Mouse (Mus musculus) midbrain, embryonic 15.5 days (tissue): ENCODE measurements around the gene Kcnk5. TPM values are rescaled to one million over a fixed set of nuclear protein-coding genes. Genes with fewer than 3 reads are reported as not detected.
A peak's percentile ranks its signal among the peaks of the same experiment; 100 is the strongest.

ENCODE experiments used
- ATAC-seq: fragments of 200-750 bp; cut with Nextera tagmentation; replicated peaks from 2 replicates; pipeline ENCODE4 v1.8.0; 2017; ENCODE audit warnings: moderate TSS enrichment
- H3K27ac ChIP-seq: fragments of 300-500 bp; sonication (generic); 2 replicates; pipeline ENCODE4 v1.5.1; 2015; ENCODE audit warnings: mild to moderate bottlenecking, inconsistent platforms
- H3K27me3 ChIP-seq: fragments of 300-500 bp; sonication (generic); replicated peaks from 2 replicates; pipeline ENCODE4 v1.6.1; 2015; ENCODE audit warnings: inconsistent platforms
- H3K36me3 ChIP-seq: fragments of 300-500 bp; sonication (generic); replicated peaks from 2 replicates; pipeline ENCODE4 v1.6.1; 2015; ENCODE audit warnings: inconsistent platforms
- H3K4me1 ChIP-seq: fragments of 300-500 bp; sonication (generic); 2 replicates; pipeline ENCODE4 v1.6.1; 2015; ENCODE audit warnings: inconsistent platforms
- H3K4me2 ChIP-seq: fragments of 300-500 bp; sonication (generic); 2 replicates; pipeline ENCODE4 v1.6.1; 2015; ENCODE audit warnings: inconsistent platforms, mild to moderate bottlenecking, moderate library complexity
- H3K4me3 ChIP-seq: fragments of 300-500 bp; sonication (generic); 2 replicates; pipeline ENCODE4 v1.5.1; 2015; ENCODE audit warnings: mild to moderate bottlenecking, inconsistent platforms
- H3K9ac ChIP-seq: fragments of 300-500 bp; sonication (generic); 2 replicates; pipeline ENCODE4 v1.6.1; 2015; ENCODE audit warnings: mild to moderate bottlenecking, inconsistent platforms
- H3K9me3 ChIP-seq: fragments of 300-500 bp; sonication (generic); 2 replicates; pipeline ENCODE4 v1.6.1; 2016; ENCODE audit warnings: inconsistent platforms
- WGBS: fragments of 180-500 bp; shearing (Covaris S2); methylation state at CpG from one replicate; pipeline ENCODE4 v1.1.7; 2015; ENCODE audit warnings: mixed read lengths; 5-methylcytosine and 5-hydroxymethylcytosine counted together
- polyA plus RNA-seq: library from polyadenylated mRNA; unstranded; fragments of >200 nt; fragmentation: Nextera tagmentation; extraction: Ambion mirVana; gene quantifications from 2 replicates; pipeline ENCODE4 v1.2.1, GENCODE M21; 2015

Gene Kcnk5
- polyA plus RNA-seq, 1 experiment from 2014 or later, result 1.1 TPM

DNA sequence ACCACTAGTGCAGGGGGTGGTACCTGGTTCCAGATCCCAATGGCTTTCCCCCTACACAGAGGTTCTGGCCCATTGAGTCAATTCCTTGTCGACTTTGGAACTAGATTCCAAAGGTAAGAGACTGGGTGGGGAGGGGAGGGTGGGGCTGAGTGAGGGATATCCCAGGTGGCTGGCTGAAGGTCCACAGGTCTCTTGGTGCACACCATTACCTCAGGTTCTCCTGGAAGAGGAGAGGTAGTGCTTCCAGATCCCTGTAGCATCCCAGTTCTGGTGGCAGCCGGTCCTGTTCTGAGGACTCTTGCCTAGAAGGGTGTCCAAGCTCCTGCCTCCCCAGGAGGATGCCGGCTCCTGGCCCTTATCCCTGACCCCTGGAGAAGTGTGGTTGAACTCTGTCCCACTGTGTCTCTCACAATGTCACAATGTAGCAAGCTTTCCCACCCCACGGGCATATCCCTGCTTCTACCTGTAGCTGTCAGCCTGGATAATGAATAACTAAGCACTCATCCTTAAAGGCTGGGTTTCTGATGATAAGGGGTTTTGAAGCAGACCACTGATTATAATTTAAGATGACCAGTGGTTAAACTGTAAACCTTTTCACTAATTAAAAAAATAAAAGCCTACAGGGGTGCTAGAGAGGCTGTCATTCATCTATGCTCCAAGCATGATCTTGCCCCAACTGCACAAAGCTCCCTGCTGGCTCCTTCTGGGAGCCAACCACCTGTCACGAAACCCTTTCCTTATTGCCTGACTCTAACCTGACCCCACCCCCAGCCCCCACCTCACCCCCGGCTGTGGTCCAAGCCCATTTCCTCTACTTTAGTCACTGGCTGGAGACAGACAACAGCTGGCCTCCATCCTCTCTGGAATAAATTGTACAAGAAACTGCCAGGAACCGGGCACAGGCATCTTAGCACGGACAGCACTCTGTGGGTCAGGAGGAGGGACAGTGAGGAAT lies 22.6 kb downstream of the Kcnk5 start:
- ATAC-seq, result no peak
- Histone ChIP-seq H3K36me3 (no peaks in the 10 kb centered on the region), H3K9me3 (no peaks in the 10 kb centered on the region), H3K27ac (no peak overlapping the region), H3K4me3 (no peak overlapping the region), H3K4me1 (no peaks in the 10 kb centered on the region), H3K4me2 (no peak overlapping the region), H3K27me3 (no peaks in the 10 kb centered on the region), H3K9ac (no peak overlapping the region)
- WGBS, result 78% methylated on average over 8 of the region's 8 CpGs

DNA sequence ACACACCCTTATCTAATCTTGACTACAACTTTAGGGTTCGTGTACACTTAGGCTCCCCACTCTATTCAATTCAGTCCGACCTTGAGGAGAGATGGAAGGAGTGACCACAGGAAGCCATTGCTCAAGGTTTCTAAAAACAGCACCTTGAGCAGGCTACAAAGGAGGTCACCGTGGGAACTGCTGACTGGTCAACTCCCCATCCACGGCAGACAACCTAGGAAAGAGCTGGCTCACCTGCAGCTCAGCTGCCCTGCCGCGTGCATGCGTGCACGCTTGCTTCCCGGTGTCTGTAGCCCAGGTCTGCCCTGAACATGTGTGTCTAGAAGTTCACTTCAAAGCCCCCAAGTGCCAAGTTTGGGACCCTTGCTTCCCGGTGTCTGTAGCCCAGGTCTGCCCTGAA lies 24.0 kb downstream of the Kcnk5 start:
- no peaks in the 10 kb centered on the region for H3K36me3 ChIP-seq
- H3K9me3 ChIP-seq, result no peaks in the 10 kb centered on the region
- H3K27me3 ChIP-seq, result no peaks in the 10 kb centered on the region
- H3K27ac ChIP-seq, result no peak overlapping the region
- H3K9ac ChIP-seq, result no peak overlapping the region
- 92% methylated on average over 10 of the region's 10 CpGs for WGBS
- no peak overlapping the region for H3K4me2 ChIP-seq
- H3K4me3 ChIP-seq, result no peak overlapping the region
- ATAC-seq, result no peak
- no peaks in the 10 kb centered on the region for H3K4me1 ChIP-seq

DNA sequence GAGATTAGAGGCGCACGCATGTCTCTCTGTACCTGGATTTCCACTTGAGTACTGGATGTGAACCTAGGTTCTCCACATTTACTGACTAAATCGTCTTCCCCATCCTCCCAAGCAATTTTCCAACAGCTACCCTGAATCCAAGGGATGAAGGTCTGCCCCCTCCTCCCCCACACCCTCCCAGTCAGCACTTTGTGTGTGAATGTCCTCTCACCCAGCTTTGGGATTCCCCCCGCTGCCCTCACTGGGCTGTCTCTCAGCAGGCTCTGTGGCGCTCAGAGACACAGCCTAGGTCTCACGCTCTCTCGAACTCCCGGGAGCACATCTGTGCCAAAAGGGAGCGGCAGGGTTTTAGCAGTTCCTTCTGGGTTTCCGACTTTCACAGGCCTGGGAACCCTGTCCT lies 25.9 kb downstream of the Kcnk5 start:
- Histone ChIP-seq H3K9ac (no peak overlapping the region), H3K4me2 (no peak overlapping the region), H3K9me3 (no peaks in the 10 kb centered on the region), H3K36me3 (no peaks in the 10 kb centered on the region), H3K4me3 (no peak overlapping the region), H3K27ac (no peak overlapping the region), H3K27me3 (no peaks in the 10 kb centered on the region), H3K4me1 (no peaks in the 10 kb centered on the region)
- 50% methylated on average over 10 of the region's 10 CpGs for WGBS
- no peak for ATAC-seq

DNA sequence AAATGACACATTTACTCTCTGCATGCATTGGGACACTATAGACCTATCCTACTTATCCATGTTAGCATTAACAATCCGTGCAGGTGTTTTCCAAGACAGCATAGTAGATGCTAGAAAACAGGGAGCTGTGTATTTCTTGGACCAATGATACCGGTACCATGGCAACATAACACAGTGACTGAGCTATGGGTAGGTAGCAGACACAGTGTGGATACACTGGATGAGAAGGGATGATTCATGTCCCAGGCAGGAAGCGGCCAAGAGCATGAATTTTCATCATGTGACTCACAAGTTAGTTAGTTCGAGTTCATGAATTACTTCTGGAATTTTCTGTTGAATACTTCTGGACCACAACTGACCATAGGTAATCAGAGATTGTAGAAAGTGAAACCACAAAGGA lies 26.7 kb downstream of the Kcnk5 start:
- no peaks in the 10 kb centered on the region for H3K4me1 ChIP-seq
- H3K4me2 ChIP-seq, result no peak overlapping the region
- H3K9me3 ChIP-seq, result no peaks in the 10 kb centered on the region
- H3K36me3 ChIP-seq, result no peaks in the 10 kb centered on the region
- H3K4me3 ChIP-seq, result no peak overlapping the region
- H3K9ac ChIP-seq, result no peak overlapping the region
- H3K27ac ChIP-seq, result no peak overlapping the region
- 95% methylated on average over 4 of the region's 4 CpGs for WGBS
- ATAC-seq, result no peak
- H3K27me3 ChIP-seq, result no peaks in the 10 kb centered on the region

DNA sequence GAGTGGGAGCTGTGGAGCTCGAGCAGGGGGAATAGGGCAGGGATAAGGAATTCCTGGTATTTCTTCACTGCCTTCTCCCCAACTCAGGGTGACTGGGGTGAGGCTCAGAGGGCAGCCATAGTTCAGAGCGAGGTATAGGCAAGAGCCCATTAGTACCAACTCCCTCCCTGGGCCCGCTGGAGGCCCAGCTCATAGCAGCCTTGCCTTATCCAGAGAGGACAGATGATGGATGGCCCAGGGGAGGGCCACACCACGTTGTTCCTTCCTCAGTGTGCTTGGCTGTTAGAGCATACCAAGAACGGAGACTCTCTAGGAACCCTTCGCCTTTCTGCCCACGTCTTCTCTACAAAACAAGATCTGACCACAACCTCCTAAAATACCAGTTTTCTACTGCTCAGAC lies 27.4 kb downstream of the Kcnk5 start:
- ATAC-seq, result no peak
- Histone ChIP-seq H3K4me1 (no peaks in the 10 kb centered on the region), H3K4me3 (no peak overlapping the region), H3K9ac (no peak overlapping the region), H3K9me3 (no peaks in the 10 kb centered on the region), H3K27ac (no peak overlapping the region), H3K27me3 (no peaks in the 10 kb centered on the region), H3K4me2 (no peak overlapping the region), H3K36me3 (no peaks in the 10 kb centered on the region)
- 87% methylated on average over 7 of the region's 7 CpGs for WGBS

DNA sequence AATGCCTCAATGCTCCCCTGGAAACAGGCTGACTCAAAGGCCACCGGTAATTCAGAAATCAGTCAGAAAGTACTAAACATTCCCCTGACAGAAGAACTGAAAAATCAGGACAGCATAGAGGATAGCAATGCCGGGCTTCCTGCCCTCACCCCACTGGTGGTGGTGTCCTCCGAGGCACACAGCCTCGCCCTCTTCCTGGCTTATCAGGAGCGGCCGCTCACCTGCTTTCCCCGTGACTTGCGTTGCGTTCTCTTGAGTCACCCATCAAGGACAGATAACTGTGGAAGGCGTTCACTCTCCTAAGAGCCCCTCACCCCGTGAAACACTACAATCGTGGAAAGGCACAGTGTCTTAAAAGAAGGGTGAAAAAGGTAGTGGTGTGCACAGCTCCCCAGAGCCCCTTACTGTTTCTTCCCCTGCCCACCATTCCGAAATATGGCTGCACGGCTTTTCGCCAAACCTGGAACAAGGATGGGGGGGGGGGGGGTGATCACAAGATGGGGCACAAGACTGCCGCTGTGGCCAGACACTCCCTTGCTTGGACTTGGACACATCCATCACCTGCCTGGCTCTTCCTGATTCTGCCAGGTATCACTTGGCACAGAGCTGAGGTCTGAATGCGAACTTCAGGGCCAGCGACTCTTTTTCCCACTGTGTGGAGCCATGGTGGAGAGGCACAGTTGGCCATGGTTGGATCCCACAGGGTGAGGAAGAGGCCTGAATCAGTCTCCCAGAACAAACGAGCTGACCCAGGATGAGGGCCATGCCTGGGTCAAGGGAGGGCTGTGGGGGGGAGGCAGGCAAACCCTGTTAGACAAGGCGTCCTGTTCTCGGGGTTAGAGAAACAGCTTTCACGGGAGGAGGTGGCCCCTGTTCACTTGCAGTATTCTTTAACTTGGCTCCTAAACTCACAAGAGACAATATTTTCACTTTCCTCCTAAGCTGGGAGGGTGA lies 32.2 kb downstream of the Kcnk5 start:
- no peak overlapping the region for H3K27ac ChIP-seq
- no peak overlapping the region for H3K4me2 ChIP-seq
- no peak overlapping the region for H3K9ac ChIP-seq
- H3K4me1 ChIP-seq, result no peaks in the 10 kb centered on the region
- WGBS, result 93% methylated on average over 22 of the region's 22 CpGs
- no peak overlapping the region for H3K4me3 ChIP-seq
- no peaks in the 10 kb centered on the region for H3K9me3 ChIP-seq
- ATAC-seq, result no peak
- no peaks in the 10 kb centered on the region for H3K27me3 ChIP-seq
- no peaks in the 10 kb centered on the region for H3K36me3 ChIP-seq

DNA sequence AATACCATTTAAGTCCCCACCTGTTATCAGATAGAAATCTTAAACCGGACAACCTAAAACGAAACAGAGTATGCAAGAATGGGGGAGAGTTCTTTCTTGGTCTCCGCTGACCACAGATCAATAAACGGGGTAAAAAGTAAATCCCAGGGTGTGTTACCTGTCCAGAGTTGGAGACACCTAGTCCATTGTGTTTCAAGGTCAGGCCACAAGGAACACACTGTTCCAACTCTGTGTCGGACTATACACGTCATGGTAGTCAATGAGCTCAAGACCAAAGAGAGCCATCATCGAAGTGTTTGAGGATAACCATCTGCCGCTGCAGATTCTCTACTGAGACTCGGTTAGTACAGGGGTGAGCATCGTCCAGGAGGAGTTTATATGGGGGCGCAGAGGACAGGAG lies 33.1 kb downstream of the Kcnk5 start:
- no peaks in the 10 kb centered on the region for H3K27me3 ChIP-seq
- no peaks in the 10 kb centered on the region for H3K36me3 ChIP-seq
- ATAC-seq, result no peak
- H3K4me3 ChIP-seq, result no peak overlapping the region
- no peak overlapping the region for H3K4me2 ChIP-seq
- H3K9ac ChIP-seq, result no peak overlapping the region
- no peak overlapping the region for H3K27ac ChIP-seq
- H3K4me1 ChIP-seq, result peaks cover 4% of the 10 kb centered on the region; the same call in 1 of the 2 replicates
- 96% methylated on average over 11 of the region's 11 CpGs for WGBS
- H3K9me3 ChIP-seq, result no peaks in the 10 kb centered on the region

DNA sequence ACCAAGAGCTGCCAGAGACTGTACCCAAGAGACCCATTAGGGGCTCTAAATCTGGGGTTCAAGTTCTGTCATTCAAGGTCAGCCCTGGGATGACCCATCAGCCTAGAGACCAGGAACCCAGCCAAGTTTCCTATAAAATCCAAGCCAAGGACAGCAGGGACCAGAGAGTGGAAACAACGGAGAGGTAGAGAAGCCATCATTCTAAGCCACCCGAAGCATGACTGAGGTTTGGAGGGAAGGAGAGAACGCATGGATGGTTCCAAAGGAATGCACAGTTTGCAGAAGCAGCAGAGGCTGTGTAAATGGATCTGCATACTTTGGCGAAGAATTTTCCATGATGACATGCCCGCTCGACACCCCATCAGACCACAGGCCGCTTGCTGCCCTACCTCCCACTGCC lies 33.8 kb downstream of the Kcnk5 start:
- no peak overlapping the region for H3K4me3 ChIP-seq
- no peak overlapping the region for H3K27ac ChIP-seq
- peaks cover 4% of the 10 kb centered on the region; the same call in 1 of the 2 replicates for H3K4me1 ChIP-seq
- no peak overlapping the region for H3K4me2 ChIP-seq
- H3K27me3 ChIP-seq, result no peaks in the 10 kb centered on the region
- H3K36me3 ChIP-seq, result no peaks in the 10 kb centered on the region
- ATAC-seq, result no peak
- no peak overlapping the region for H3K9ac ChIP-seq
- WGBS, result 95% methylated on average over 7 of the region's 7 CpGs
- no peaks in the 10 kb centered on the region for H3K9me3 ChIP-seq

DNA sequence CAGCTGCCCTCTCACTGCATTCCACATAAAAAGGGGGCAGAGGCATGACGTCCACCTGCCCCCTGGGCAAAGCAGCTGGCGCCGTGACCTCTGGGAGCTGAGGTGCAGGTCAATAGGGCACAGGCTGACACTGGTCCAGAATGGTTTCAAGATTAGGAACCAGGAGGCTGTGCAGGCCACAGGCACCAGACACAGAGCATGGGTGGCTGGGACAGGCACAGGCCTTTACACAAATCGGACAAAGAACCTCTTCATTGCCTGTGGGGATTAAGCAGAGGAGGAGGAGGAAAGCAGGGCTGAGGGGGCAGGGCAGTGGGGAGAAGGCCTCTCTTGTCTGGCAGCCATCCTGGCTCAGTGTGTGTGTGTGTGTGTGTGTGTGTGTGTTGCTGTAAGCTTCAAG lies 37.5 kb downstream of the Kcnk5 start:
- WGBS, result 27% methylated on average over 4 of the region's 4 CpGs
- peak overlapping the region; percentile 36; the same call in 1 of the 2 replicates for H3K27ac ChIP-seq

DNA sequence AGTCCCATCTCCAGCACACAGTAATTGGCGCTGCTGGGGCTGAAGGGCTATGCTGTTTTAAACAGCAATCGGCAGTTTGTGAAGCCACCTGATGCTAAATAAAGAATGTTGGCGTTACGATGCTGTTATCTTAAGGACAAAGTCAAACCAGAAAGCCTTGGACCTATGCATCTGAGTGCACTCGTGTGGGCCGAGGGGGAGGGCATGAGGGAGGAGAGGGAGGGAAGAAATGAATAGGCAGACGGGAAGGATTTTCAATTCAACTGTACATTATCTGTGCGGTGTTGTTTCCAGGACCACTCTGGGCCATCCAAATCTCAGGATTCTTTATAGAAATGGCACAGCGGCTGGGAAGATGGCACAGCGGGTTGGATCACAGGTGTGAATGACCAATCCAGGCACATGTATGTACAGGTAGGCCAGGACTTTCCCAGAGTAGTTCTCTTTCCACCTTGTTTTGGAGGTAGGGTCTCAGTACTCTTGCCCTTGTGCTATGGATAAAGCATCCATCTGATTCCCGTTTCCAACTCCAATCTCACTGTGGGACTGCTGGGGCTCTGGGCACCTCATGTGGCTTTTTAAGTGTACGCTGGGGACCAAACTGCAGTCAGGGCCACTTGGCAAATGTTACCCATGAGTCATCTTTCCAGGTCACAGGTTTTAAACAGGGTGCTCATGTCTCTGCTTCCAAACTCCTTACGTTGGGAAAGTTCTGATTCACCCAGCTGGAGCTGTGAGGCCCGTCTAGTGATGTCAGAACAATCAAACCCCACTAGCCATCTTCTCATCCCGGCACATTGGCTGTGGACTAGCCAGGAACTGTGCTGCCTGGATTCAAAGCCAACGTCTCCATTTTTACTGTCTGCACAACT lies 42.9 kb downstream of the Kcnk5 start, which contains the start of gene Saysd1:
Gene Saysd1 (minus strand): TSS at position 51 of the 872 bp plus-strand sequence.
- H3K27ac ChIP-seq, result no peak within 1 kb of the TSS
- no peak within 1 kb of the TSS for H3K9ac ChIP-seq
- H3K4me2 ChIP-seq, result no peak within 1 kb of the TSS
- H3K27me3 ChIP-seq, result no peaks in the 10 kb centered on the region
- WGBS, result 88% methylated on average over 16 of the region's 16 CpGs
- H3K36me3 ChIP-seq, result no peaks in the 10 kb centered on the region
- no peak for ATAC-seq
- no peaks in the 10 kb centered on the region for H3K9me3 ChIP-seq
- H3K4me3 ChIP-seq, result no peak within 1 kb of the TSS
- H3K4me1 ChIP-seq, result no peaks in the 10 kb centered on the region

More for the DNA sequence above, 37.5 kb downstream of the Kcnk5 start:
- no peak overlapping the region for H3K9ac ChIP-seq
- ATAC-seq, result peak; percentile 67; the same call in 1 of the 2 replicates
- H3K9me3 ChIP-seq, result no peaks in the 10 kb centered on the region
- H3K4me1 ChIP-seq, result peaks cover 4% of the 10 kb centered on the region; the same call in 1 of the 2 replicates
- no peak overlapping the region for H3K4me2 ChIP-seq
- H3K36me3 ChIP-seq, result no peaks in the 10 kb centered on the region
- H3K4me3 ChIP-seq, result no peak overlapping the region
- H3K27me3 ChIP-seq, result no peaks in the 10 kb centered on the region

DNA sequence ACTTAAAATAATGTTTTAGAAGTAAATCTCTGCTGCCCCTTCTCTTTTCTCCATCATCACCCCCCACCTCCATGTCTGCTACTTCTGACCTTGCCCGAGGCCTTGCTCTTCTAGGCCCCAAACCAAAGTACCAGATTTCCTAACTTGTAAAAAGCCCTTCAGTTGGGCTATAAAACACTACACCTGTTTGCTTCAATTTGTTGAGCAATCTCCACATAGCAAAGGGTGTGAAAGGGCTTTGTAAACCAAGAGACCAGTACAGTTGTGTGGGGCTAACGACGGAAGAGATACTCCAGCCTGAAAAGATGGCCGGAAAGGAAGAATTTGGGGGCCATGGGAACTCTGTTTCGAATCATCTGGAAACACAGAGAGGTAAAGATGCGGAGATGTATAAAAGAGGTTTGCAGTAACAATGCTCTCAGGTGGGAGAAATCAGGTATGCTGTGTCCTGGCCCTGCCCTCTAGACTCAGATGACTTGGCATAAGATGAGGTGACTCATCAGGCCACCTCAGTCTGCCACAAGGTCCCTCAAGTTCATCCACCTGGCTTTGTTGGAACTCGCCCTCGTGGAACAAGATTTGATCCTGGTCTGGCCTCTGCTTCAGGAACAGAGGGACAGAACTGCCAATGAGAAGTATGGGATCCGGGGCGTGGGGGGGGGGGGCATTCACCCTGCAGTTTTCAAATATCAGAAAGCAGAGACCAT lies 46.5 kb downstream of the Kcnk5 start:
- Histone ChIP-seq H3K27me3 (no peaks in the 10 kb centered on the region), H3K36me3 (no peaks in the 10 kb centered on the region), H3K27ac (no peak overlapping the region), H3K4me3 (no peak overlapping the region), H3K9me3 (no peaks in the 10 kb centered on the region), H3K4me2 (no peak overlapping the region), H3K9ac (no peak overlapping the region), H3K4me1 (no peaks in the 10 kb centered on the region)
- no peak for ATAC-seq
- WGBS, result 87% methylated on average over 10 of the region's 10 CpGs
